Mouse (Mus musculus): ENCODE data around the gene Rfx4. TPM values are rescaled to one million over a fixed set of nuclear protein-coding genes. Genes with fewer than 3 reads are reported as not detected.

Rfx4 gene
- total and polyA plus RNA-seq, 3 experiments, result 0.09 TPM; not detected in 2

GRCm38 (mm10) chr10:84836104-84836503 lies 80.2 kb downstream of the Rfx4 start:
- 30% methylated on average over 4 of the region's 4 CpGs for WGBS
- H3K27me3 ChIP-seq (ENCODE audit: control insufficient read depth, insufficient read depth, low read length), result no peaks in the 10 kb centered on the region
- peak in 1 of 2 experiments; percentile 14 for DNase-seq

GRCm38 (mm10) chr10:84837355-84837754 lies 81.5 kb downstream of the Rfx4 start:
- TF ChIP-seq CTCF (IDR thresholded peaks at IDR 0.05) (no peak), POLR2A (IDR thresholded peaks at IDR 0.05; ENCODE audit: insufficient read depth, low read depth, low read length) (no peak), EP300 (IDR thresholded peaks at IDR 0.05; ENCODE audit: insufficient read depth, low read depth, low read length) (no peak)
- Histone ChIP-seq H3K4me1 (ENCODE audit: control insufficient read depth, insufficient read depth, low read length) (no peaks in the 10 kb centered on the region; the same call in 1 of the 2 replicates), H3K4me3 (no peak overlapping the region), H3K27me3 (ENCODE audit: control insufficient read depth, insufficient read depth, low read length) (no peaks in the 10 kb centered on the region), H3K9ac (ENCODE audit: low read depth, low read length) (no peak overlapping the region), H3K36me3 (ENCODE audit: control insufficient read depth, insufficient read depth, low read length) (no peaks in the 10 kb centered on the region), H3K79me2 (replicated peaks; ENCODE audit: control insufficient read depth, insufficient read depth, low read length) (no peaks in the 10 kb centered on the region), H3K27ac (no peak overlapping the region)
- 81% methylated on average over 2 of the region's 2 CpGs for WGBS
- intact Hi-C loops (cut with DNase I), result loop anchor here (2.0 to 10.0 kb wide), 4 partner anchors 125 to 207 kb away; no protein-coding TSS in a partner anchor
- no peak for DNase-seq

More at GRCm38 (mm10) chr10:84836104-84836503, 80.2 kb downstream of the Rfx4 start:
- Histone ChIP-seq H3K79me2 (replicated peaks; ENCODE audit: control insufficient read depth, insufficient read depth, low read length) (no peaks in the 10 kb centered on the region), H3K4me1 (ENCODE audit: control insufficient read depth, insufficient read depth, low read length) (no peaks in the 10 kb centered on the region; the same call in 1 of the 2 replicates), H3K9ac (ENCODE audit: low read depth, low read length) (no peak overlapping the region), H3K36me3 (ENCODE audit: control insufficient read depth, insufficient read depth, low read length) (no peaks in the 10 kb centered on the region), H3K27ac (no peak overlapping the region), H3K4me3 (no peak overlapping the region)
- no peak for TF ChIP-seq POLR2A (IDR thresholded peaks at IDR 0.05; ENCODE audit: insufficient read depth, low read depth, low read length)
- TF ChIP-seq CTCF (IDR thresholded peaks at IDR 0.05), result peak; percentile 71
- intact Hi-C loops (cut with DNase I), result loop anchor here (2.0 to 10.0 kb wide), 4 partner anchors 124 to 209 kb away; no protein-coding TSS in a partner anchor

GRCm38 (mm10) chr10:84838850-84839473 lies 83.1 kb downstream of the Rfx4 start:
- DNase-seq, result no peak
- no peaks in the 10 kb centered on the region for H3K27me3 ChIP-seq (ENCODE audit: control insufficient read depth, insufficient read depth, low read length)
- no peak overlapping the region for H3K27ac ChIP-seq
- no peaks in the 10 kb centered on the region; the same call in 1 of the 2 replicates for H3K4me1 ChIP-seq (ENCODE audit: control insufficient read depth, insufficient read depth, low read length)
- no peak overlapping the region for H3K9ac ChIP-seq (ENCODE audit: low read depth, low read length)
- H3K79me2 ChIP-seq (replicated peaks; ENCODE audit: control insufficient read depth, insufficient read depth, low read length), result no peaks in the 10 kb centered on the region
- intact Hi-C loops (cut with DNase I), result loop anchor here (5.0 to 10.0 kb wide), 2 partner anchors 127 to 194 kb away; no protein-coding TSS in a partner anchor
- H3K36me3 ChIP-seq (ENCODE audit: control insufficient read depth, insufficient read depth, low read length), result no peaks in the 10 kb centered on the region
- no peak overlapping the region for H3K4me3 ChIP-seq
- 82% methylated on average over 7 of the region's 7 CpGs for WGBS
- TF ChIP-seq CTCF (IDR thresholded peaks at IDR 0.05) (no peak), POLR2A (IDR thresholded peaks at IDR 0.05; ENCODE audit: insufficient read depth, low read depth, low read length) (no peak), EP300 (IDR thresholded peaks at IDR 0.05; ENCODE audit: insufficient read depth, low read depth, low read length) (no peak)

- no peak overlapping the region for H3K9ac ChIP-seq (ENCODE audit: low read depth, low read length)
- intact Hi-C loops (cut with DNase I), result no loop called here
- H3K79me2 ChIP-seq (replicated peaks; ENCODE audit: control insufficient read depth, insufficient read depth, low read length), result no peaks in the 10 kb centered on the region
- H3K27ac ChIP-seq, result no peak overlapping the region
- no peaks in the 10 kb centered on the region for H3K36me3 ChIP-seq (ENCODE audit: control insufficient read depth, insufficient read depth, low read length)
- TF ChIP-seq CTCF (IDR thresholded peaks at IDR 0.05) (no peak), EP300 (IDR thresholded peaks at IDR 0.05; ENCODE audit: insufficient read depth, low read depth, low read length) (no peak), POLR2A (IDR thresholded peaks at IDR 0.05; ENCODE audit: insufficient read depth, low read depth, low read length) (no peak)
- no peaks in the 10 kb centered on the region for H3K4me1 ChIP-seq (ENCODE audit: control insufficient read depth, insufficient read depth, low read length)
- H3K27me3 ChIP-seq (ENCODE audit: control insufficient read depth, insufficient read depth, low read length), result no peaks in the 10 kb centered on the region
- DNase-seq, result no peak
- 82% methylated on average over 5 of the region's 5 CpGs for WGBS
- no peak overlapping the region for H3K4me3 ChIP-seq
Measured at GRCm38 (mm10) chr10:84846638-84847037, 90.8 kb downstream of the Rfx4 start.

- no peak overlapping the region for H3K9ac ChIP-seq (ENCODE audit: low read depth, low read length)
- DNase-seq, result peak; percentile 78 to 83
- H3K4me3 ChIP-seq, result no peak overlapping the region
- no peaks in the 10 kb centered on the region for H3K79me2 ChIP-seq (replicated peaks; ENCODE audit: control insufficient read depth, insufficient read depth, low read length)
- TF ChIP-seq POLR2A (IDR thresholded peaks at IDR 0.05; ENCODE audit: insufficient read depth, low read depth, low read length) (no peak), CTCF (IDR thresholded peaks at IDR 0.05) (no peak), EP300 (IDR thresholded peaks at IDR 0.05; ENCODE audit: insufficient read depth, low read depth, low read length) (no peak)
- H3K36me3 ChIP-seq (ENCODE audit: control insufficient read depth, insufficient read depth, low read length), result no peaks in the 10 kb centered on the region
- peaks cover 2% of the 10 kb centered on the region; the same call in 1 of the 2 replicates for H3K4me1 ChIP-seq (ENCODE audit: control insufficient read depth, insufficient read depth, low read length)
- no peaks in the 10 kb centered on the region for H3K27me3 ChIP-seq (ENCODE audit: control insufficient read depth, insufficient read depth, low read length)
- intact Hi-C loops (cut with DNase I), result no loop called here
- H3K27ac ChIP-seq, result peak overlapping the region; percentile 65
- WGBS, result 27% methylated on average over 12 of the region's 12 CpGs
Measured at GRCm38 (mm10) chr10:84851981-84852979, 96.4 kb downstream of the Rfx4 start.

Data from heart, adult 2 months (tissue).